ENCODE assay signal across 7 mouse cellular contexts in the genomic region with DNA sequence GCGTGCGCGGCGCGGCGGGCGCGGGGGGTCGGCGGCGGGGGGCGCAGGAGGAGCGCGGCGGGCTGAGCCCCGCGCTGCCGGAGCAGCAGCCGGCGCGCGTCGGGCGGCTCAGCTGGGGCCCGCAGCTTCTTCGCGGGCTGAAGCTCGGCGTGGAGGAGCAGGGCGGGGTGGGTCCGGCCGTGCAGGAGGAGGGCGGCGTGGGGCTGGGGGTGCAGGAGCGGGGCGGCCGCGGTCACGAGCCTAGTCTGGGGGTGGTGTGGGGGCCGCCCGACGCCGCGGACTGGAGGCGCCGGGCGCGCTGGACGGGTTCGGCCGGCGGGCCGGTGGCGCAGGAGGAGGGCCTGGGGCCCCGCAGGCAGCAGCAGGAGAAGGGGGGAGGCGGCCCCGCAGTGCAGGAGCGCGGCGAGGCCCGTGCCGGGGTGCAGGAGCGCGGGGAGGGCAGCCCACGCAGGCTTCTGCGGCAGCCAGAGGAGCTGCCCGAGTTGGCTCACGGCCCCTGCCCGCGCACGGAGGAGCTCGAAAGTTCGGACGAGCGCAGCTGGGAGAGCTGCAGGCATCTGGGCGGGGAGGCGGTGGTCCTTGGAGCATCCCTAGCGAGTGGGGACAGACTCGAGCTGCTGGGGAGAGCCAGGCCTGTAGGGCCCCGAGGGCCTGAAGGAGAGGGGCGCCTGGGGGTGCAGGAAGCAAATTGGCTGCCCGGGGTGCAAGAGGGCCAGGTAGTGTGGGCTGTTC. TPM values are rescaled to one million over a fixed set of nuclear protein-coding genes. Genes with fewer than 3 reads are reported as not detected.
DNase-seq lines count a peak whose midpoint lies in the region; ATAC-seq and TF ChIP-seq lines count a peak whose summit lies in the region.

No protein-coding gene starts in this region.

- H3K27me3 ChIP-seq in kidney, embryonic 15.5 days, result no peaks in the 10 kb centered on the region
- H3K27me3 ChIP-seq in lung, postnatal 0 days (replicated peaks; ENCODE audit: insufficient read depth, low read length), result no peaks in the 10 kb centered on the region

- H3K4me3 ChIP-seq in ES-E14 (ENCODE audit: insufficient read depth in 1 of 2, low read depth in 1 of 2, low read length in 2 of 2, poor library complexity in 1 of 2, severe bottlenecking in 1 of 2), result peak overlapping the region; percentile 69 to 95
- H3K4me3 ChIP-seq in kidney, embryonic 15.5 days (replicated peaks), result peak overlapping the region; percentile 94
- H3K4me3 ChIP-seq in lung, postnatal 0 days (ENCODE audit: low read depth, low read length), result peak overlapping the region; percentile 84

- peak overlapping the region; percentile 84 for H3K9ac ChIP-seq in ES-E14 (ENCODE audit: insufficient read depth, low read depth, low read length, poor library complexity, severe bottlenecking)
- peak overlapping the region; percentile 89 for H3K9ac ChIP-seq in kidney, embryonic 15.5 days
- H3K9ac ChIP-seq in lung, postnatal 0 days (replicated peaks; ENCODE audit: low read depth), result peak overlapping the region; percentile 68

- in situ Hi-C loops in ES-E14 (cut with MboI; ENCODE audit: low sequenced_read_pairs in 2 of 2, unreplicated experiment in 2 of 2), result no loop called here

- peaks cover 1 to 18% of the 10 kb centered on the region in 2 experiments; a peak in 1 of 4 replicates for H3K4me1 ChIP-seq in ES-E14 (ENCODE audit: control insufficient read depth in 2 of 2, insufficient read depth in 2 of 2, low read length in 2 of 2, poor library complexity in 1 of 2)
- H3K4me1 ChIP-seq in kidney, embryonic 15.5 days, result peaks cover 42% of the 10 kb centered on the region
- peaks cover 6% of the 10 kb centered on the region; the same call in 1 of the 2 replicates for H3K4me1 ChIP-seq in lung, postnatal 0 days (ENCODE audit: insufficient read depth, low read depth, low read length)

- H3K4me2 ChIP-seq in kidney, embryonic 15.5 days, result peak overlapping the region; percentile 93
- H3K4me2 ChIP-seq in lung, postnatal 0 days (replicated peaks; ENCODE audit: low read depth, low read length), result peak overlapping the region; percentile 97

- peaks cover 2% of the 10 kb centered on the region; the same call in 1 of the 2 replicates for H3K36me3 ChIP-seq in ES-E14 (ENCODE audit: control insufficient read depth, insufficient read depth, low read length, poor library complexity, severe bottlenecking)
- no peaks in the 10 kb centered on the region for H3K36me3 ChIP-seq in kidney, embryonic 15.5 days
- no peaks in the 10 kb centered on the region for H3K36me3 ChIP-seq in lung, postnatal 0 days (ENCODE audit: insufficient read depth, low read length)

- DNase-seq in CD4-positive helper T cell, adult 2 months (ENCODE audit: low read depth, low spot score), result peak; percentile 62
- no peak for DNase-seq in ES-E14 (ENCODE audit: low read depth, low spot score)
- DNase-seq in cerebellum, postnatal 14 days, result peak; percentile 62 to 66
- peak; percentile 51 for DNase-seq in lung, postnatal 0 days (ENCODE audit: low spot score)
- peak; percentile 73 for DNase-seq in right cerebral cortex, postnatal 25 days

- TF ChIP-seq EP300 in lung, postnatal 0 days (IDR thresholded peaks at IDR 0.05), result no peak

- TF ChIP-seq CTCF in lung, postnatal 0 days (IDR thresholded peaks at IDR 0.05), result no peak

- H3K9me3 ChIP-seq in ES-E14 (ENCODE audit: control insufficient read depth, insufficient read depth, low read depth, low read length), result no peaks in the 10 kb centered on the region
- no peaks in the 10 kb centered on the region for H3K9me3 ChIP-seq in kidney, embryonic 15.5 days (replicated peaks)
- no peaks in the 10 kb centered on the region for H3K9me3 ChIP-seq in lung, postnatal 0 days (ENCODE audit: low read length)

- under 1% methylated on average over 69 of the region's 82 CpGs for WGBS in kidney, embryonic 15.5 days
- 0% methylated on average over 29 of the region's 82 CpGs for WGBS in lung, postnatal 0 days

- ATAC-seq in granulocyte monocyte progenitor cell, adult 5-6 weeks (replicated peaks; ENCODE audit: poor library complexity, severe bottlenecking), result peak; percentile 28
- peak; percentile 72 for ATAC-seq in kidney, embryonic 15.5 days (replicated peaks; ENCODE audit: low FRiP score)
- peak; percentile 60 for ATAC-seq in lung, postnatal 0 days

- peak overlapping the region; percentile 59 for H3K27ac ChIP-seq in ES-E14 (ENCODE audit: insufficient read depth, low read depth, low read length, poor library complexity, severe bottlenecking)
- peak overlapping the region; percentile 83 for H3K27ac ChIP-seq in kidney, embryonic 15.5 days
- H3K27ac ChIP-seq in lung, postnatal 0 days (ENCODE audit: low read length), result peak overlapping the region; percentile 80

TF ChIP-seq in ES-E14, 5 proteins besides CTCF, POLR2A, EP300 and RAD21:
- TF ChIP-seq ZC3H11A (IDR thresholded peaks at IDR 0.05; ENCODE audit: borderline replicate concordance, low read depth, low read length) (no peak), HCFC1 (IDR thresholded peaks at IDR 0.05; ENCODE audit: borderline replicate concordance, insufficient read depth, low read length) (peak; percentile 58; the same call in 1 of the 2 replicates)

RNA-seq across cellular contexts. Expression of a gene that starts 0.6 kb away (rescaled TPM):
- total RNA-seq in ES-E14 (2012; rRNA removed), result 47.1 and 63.7 TPM in 2 replicates
- 11.0 and 12.9 TPM in 2 replicates for total RNA-seq in granulocyte monocyte progenitor cell, adult 5-6 weeks (2014; fragmentation: Nextera tagmentation)
- total RNA-seq in granulocyte monocyte progenitor cell, adult 5-6 weeks (2017), result 8.8 and 14.8 TPM in 2 replicates
- polyA plus RNA-seq in kidney, embryonic 15.5 days (2015; fragmentation: Nextera tagmentation; extraction: Ambion mirVana), result 9.3 and 12.4 TPM in 2 replicates
- polyA plus RNA-seq in lung, postnatal 0 days (2015; fragmentation: Nextera tagmentation; extraction: Ambion mirVana), result 19.8 and 22.4 TPM in 2 replicates

RNA-seq across cellular contexts. Expression of a gene that starts 35.5 kb away (rescaled TPM):
- total RNA-seq in ES-E14 (2012; rRNA removed), result 334 and 403 TPM in 2 replicates
- 65.6 and 67.9 TPM in 2 replicates for total RNA-seq in granulocyte monocyte progenitor cell, adult 5-6 weeks (2014; fragmentation: Nextera tagmentation)
- 105 and 142 TPM in 2 replicates for total RNA-seq in granulocyte monocyte progenitor cell, adult 5-6 weeks (2017)
- polyA plus RNA-seq in kidney, embryonic 15.5 days (2015; fragmentation: Nextera tagmentation; extraction: Ambion mirVana), result 50.2 and 50.7 TPM in 2 replicates
- polyA plus RNA-seq in lung, postnatal 0 days (2015; fragmentation: Nextera tagmentation; extraction: Ambion mirVana), result 14.6 and 16.0 TPM in 2 replicates
